Mouse (Mus musculus): ENCODE data around the gene Fnip1.

DNA sequence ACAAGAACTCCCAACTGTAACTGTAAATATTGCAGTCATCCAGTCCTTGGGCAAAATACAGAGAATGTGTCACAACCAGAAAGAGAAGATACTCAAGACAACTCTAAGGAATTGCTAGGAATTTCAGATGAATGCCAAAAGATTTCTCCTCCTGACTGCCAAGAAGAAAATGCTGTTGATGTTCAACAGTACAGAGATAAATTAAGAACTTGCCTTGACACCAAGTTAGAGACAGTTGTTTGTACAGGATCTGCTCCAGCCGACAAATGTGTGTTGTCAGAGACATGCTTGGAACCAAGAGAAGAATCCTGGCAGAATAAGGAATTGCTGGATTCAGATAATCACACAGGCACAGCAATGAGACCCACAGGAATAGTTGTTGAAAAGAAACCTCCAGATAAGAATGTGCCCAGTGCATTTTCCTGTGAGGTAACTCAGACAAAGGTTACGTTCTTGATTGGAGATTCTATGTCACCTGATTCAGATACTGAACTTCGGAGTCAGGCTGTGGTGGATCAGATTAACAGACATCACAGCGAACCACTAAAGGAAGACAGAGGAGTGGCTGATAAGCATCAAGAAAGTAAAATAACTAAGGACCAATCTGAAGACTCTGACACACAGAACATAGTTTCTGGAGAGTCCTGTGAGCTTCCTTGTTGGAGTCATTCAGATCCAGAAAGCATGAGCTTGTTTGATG, 64.7 kb downstream of the Fnip1 start:
- TF ChIP-seq POLR2A (IDR thresholded peaks at IDR 0.05; ENCODE audit: borderline replicate concordance, extremely low read depth, insufficient read depth, insufficient read length, poor library complexity, severe bottlenecking) (no peak), CTCF (IDR thresholded peaks at IDR 0.05; ENCODE audit: borderline replicate concordance, extremely low read depth, insufficient read depth, insufficient read length) (no peak)

All from brain, embryonic 14.5 days (tissue).